Mouse (Mus musculus) cortical plate, adult 2 months (tissue): ENCODE data around the gene Clstn2.

ENCODE experiments used
- CTCF ChIP-seq: fragments of 200-500 bp; IDR thresholded peaks from 2 replicates; pipeline ENCODE4 v1.5.1; 2011; ENCODE audit warnings: mild to moderate bottlenecking, control low read depth, low read length; ENCODE audit not compliant: insufficient read depth; ENCODE audit errors: extremely low read depth
- POLR2A ChIP-seq: fragments of 200-500 bp; IDR thresholded peaks from 2 replicates; pipeline ENCODE4 v1.6.1; 2011; ENCODE audit warnings: mild to moderate bottlenecking, low read length, control low read depth; ENCODE audit not compliant: insufficient read depth; ENCODE audit errors: extremely low read depth

DNA sequence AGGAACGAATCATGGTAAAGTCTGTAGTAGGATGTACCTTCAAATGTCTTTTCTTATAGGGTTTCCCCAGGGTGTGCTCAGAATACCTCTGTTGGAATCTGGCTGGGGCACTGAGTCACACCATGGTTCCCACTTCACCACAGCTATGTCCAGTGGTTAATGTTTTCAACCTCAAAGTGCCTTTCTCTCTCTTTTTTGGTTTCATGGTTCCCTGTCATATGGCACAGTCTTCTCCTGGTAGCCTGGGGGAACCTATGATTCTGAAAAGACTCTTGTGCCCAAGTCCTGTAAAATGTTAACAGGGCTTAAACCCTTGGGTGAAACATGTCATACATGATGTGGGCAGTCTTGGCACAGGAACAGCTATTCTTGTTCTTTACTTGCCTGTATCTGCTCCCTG, 551.8 kb downstream of the Clstn2 start:
- TF ChIP-seq POLR2A (no peak), CTCF (no peak)
